Mouse (Mus musculus): ENCODE results near the gene Adam17. TPM values are rescaled to one million over a fixed set of nuclear protein-coding genes. Genes with fewer than 3 reads are reported as not detected.

Adam17 gene
- polyA plus RNA-seq, 1 experiment from 2014 or later: 16.3 TPM

- H3K27ac ChIP-seq (ENCODE audit: low read length): no peak overlapping the region
- H3K9ac ChIP-seq (ENCODE audit: low read depth, low read length): no peak overlapping the region
- H3K9me3 ChIP-seq (replicated peaks; ENCODE audit: control insufficient read depth, low read length): no peaks in the 10 kb centered on the region
- 52% methylated on average over 10 of the region's 10 CpGs for WGBS (ENCODE audit: insufficient replicate concordance)
- peak; percentile 76 for ATAC-seq (ENCODE audit: low read depth)
- H3K27me3 ChIP-seq (ENCODE audit: control insufficient read depth, insufficient read depth, low read depth, low read length): no peaks in the 10 kb centered on the region
- H3K36me3 ChIP-seq (ENCODE audit: control insufficient read depth, insufficient read depth): no peaks in the 10 kb centered on the region; the same call in 1 of the 2 replicates
- H3K4me2 ChIP-seq (ENCODE audit: low read depth, low read length): no peak overlapping the region
- H3K4me1 ChIP-seq (ENCODE audit: control insufficient read depth, low read depth, low read length): peaks cover 7% of the 10 kb centered on the region
- no peak overlapping the region for H3K4me3 ChIP-seq (ENCODE audit: low read depth, low read length)
These were observed 8.6 kb downstream of the Adam17 start for GRCm38 (mm10) chr12:21364624-21365435.

GRCm38 (mm10) chr12:21363195-21363594, 10.2 kb downstream of the Adam17 start:
- ATAC-seq (ENCODE audit: low read depth): no peak

GRCm38 (mm10) chr12:21362686-21363085, 10.7 kb downstream of the Adam17 start:
- no peaks in the 10 kb centered on the region for H3K9me3 ChIP-seq (replicated peaks; ENCODE audit: control insufficient read depth, low read length)
- no peak overlapping the region for H3K4me2 ChIP-seq (ENCODE audit: low read depth, low read length)
- 57% methylated on average over 2 of the region's 2 CpGs for WGBS (ENCODE audit: insufficient replicate concordance)
- no peak overlapping the region for H3K4me3 ChIP-seq (ENCODE audit: low read depth, low read length)
- H3K36me3 ChIP-seq (ENCODE audit: control insufficient read depth, insufficient read depth): no peaks in the 10 kb centered on the region; the same call in 1 of the 2 replicates
- ATAC-seq (ENCODE audit: low read depth): no peak
- H3K27me3 ChIP-seq (ENCODE audit: control insufficient read depth, insufficient read depth, low read depth, low read length): no peaks in the 10 kb centered on the region
- H3K27ac ChIP-seq (ENCODE audit: low read length): no peak overlapping the region
- H3K9ac ChIP-seq (ENCODE audit: low read depth, low read length): no peak overlapping the region
- H3K4me1 ChIP-seq (ENCODE audit: control insufficient read depth, low read depth, low read length): peaks cover 7% of the 10 kb centered on the region

More at GRCm38 (mm10) chr12:21363195-21363594, 10.2 kb downstream of the Adam17 start:
- peaks cover 7% of the 10 kb centered on the region for H3K4me1 ChIP-seq (ENCODE audit: control insufficient read depth, low read depth, low read length)
- H3K9ac ChIP-seq (ENCODE audit: low read depth, low read length): no peak overlapping the region
- H3K36me3 ChIP-seq (ENCODE audit: control insufficient read depth, insufficient read depth): no peaks in the 10 kb centered on the region; the same call in 1 of the 2 replicates
- no peak overlapping the region for H3K4me2 ChIP-seq (ENCODE audit: low read depth, low read length)
- H3K4me3 ChIP-seq (ENCODE audit: low read depth, low read length): no peak overlapping the region
- 88% methylated on average over 3 of the region's 3 CpGs for WGBS (ENCODE audit: insufficient replicate concordance)
- no peak overlapping the region for H3K27ac ChIP-seq (ENCODE audit: low read length)
- H3K27me3 ChIP-seq (ENCODE audit: control insufficient read depth, insufficient read depth, low read depth, low read length): no peaks in the 10 kb centered on the region
- no peaks in the 10 kb centered on the region for H3K9me3 ChIP-seq (replicated peaks; ENCODE audit: control insufficient read depth, low read length)

GRCm38 (mm10) chr12:21353681-21354080, 19.8 kb downstream of the Adam17 start:
- no peaks in the 10 kb centered on the region for H3K27me3 ChIP-seq (ENCODE audit: control insufficient read depth, insufficient read depth, low read depth, low read length)
- no peak overlapping the region for H3K27ac ChIP-seq (ENCODE audit: low read length)
- 90% methylated on average over 8 of the region's 8 CpGs for WGBS (ENCODE audit: insufficient replicate concordance)
- no peak overlapping the region for H3K9ac ChIP-seq (ENCODE audit: low read depth, low read length)
- no peak for ATAC-seq (ENCODE audit: low read depth)
- peaks cover 3% of the 10 kb centered on the region; the same call in 1 of the 2 replicates for H3K9me3 ChIP-seq (replicated peaks; ENCODE audit: control insufficient read depth, low read length)
- no peaks in the 10 kb centered on the region for H3K4me1 ChIP-seq (ENCODE audit: control insufficient read depth, low read depth, low read length)
- peaks cover 30% of the 10 kb centered on the region for H3K36me3 ChIP-seq (ENCODE audit: control insufficient read depth, insufficient read depth)
- no peak overlapping the region for H3K4me3 ChIP-seq (ENCODE audit: low read depth, low read length)
- no peak overlapping the region for H3K4me2 ChIP-seq (ENCODE audit: low read depth, low read length)

GRCm38 (mm10) chr12:21350113-21350876, 23.1 kb downstream of the Adam17 start:
- no peaks in the 10 kb centered on the region for H3K27me3 ChIP-seq (ENCODE audit: control insufficient read depth, insufficient read depth, low read depth, low read length)
- peaks cover 3% of the 10 kb centered on the region; the same call in 1 of the 2 replicates for H3K9me3 ChIP-seq (replicated peaks; ENCODE audit: control insufficient read depth, low read length)
- no peak for ATAC-seq (ENCODE audit: low read depth)
- no peak overlapping the region for H3K9ac ChIP-seq (ENCODE audit: low read depth, low read length)
- 82% methylated on average over 7 of the region's 7 CpGs for WGBS (ENCODE audit: insufficient replicate concordance)
- peaks cover 38% of the 10 kb centered on the region for H3K36me3 ChIP-seq (ENCODE audit: control insufficient read depth, insufficient read depth)
- no peak overlapping the region for H3K4me2 ChIP-seq (ENCODE audit: low read depth, low read length)
- no peak overlapping the region for H3K27ac ChIP-seq (ENCODE audit: low read length)
- H3K4me1 ChIP-seq (ENCODE audit: control insufficient read depth, low read depth, low read length): no peaks in the 10 kb centered on the region
- no peak overlapping the region for H3K4me3 ChIP-seq (ENCODE audit: low read depth, low read length)

- H3K4me1 ChIP-seq (ENCODE audit: control insufficient read depth, low read depth, low read length): no peaks in the 10 kb centered on the region
- no peak overlapping the region for H3K4me3 ChIP-seq (ENCODE audit: low read depth, low read length)
- H3K9ac ChIP-seq (ENCODE audit: low read depth, low read length): no peak overlapping the region
- no peaks in the 10 kb centered on the region for H3K27me3 ChIP-seq (ENCODE audit: control insufficient read depth, insufficient read depth, low read depth, low read length)
- peaks cover 22% of the 10 kb centered on the region for H3K36me3 ChIP-seq (ENCODE audit: control insufficient read depth, insufficient read depth)
- 79% methylated on average over 7 of the region's 7 CpGs for WGBS (ENCODE audit: insufficient replicate concordance)
- no peaks in the 10 kb centered on the region; the same call in 1 of the 2 replicates for H3K9me3 ChIP-seq (replicated peaks; ENCODE audit: control insufficient read depth, low read length)
- ATAC-seq (ENCODE audit: low read depth): no peak
- no peak overlapping the region for H3K4me2 ChIP-seq (ENCODE audit: low read depth, low read length)
- H3K27ac ChIP-seq (ENCODE audit: low read length): no peak overlapping the region
These were observed 26.5 kb downstream of the Adam17 start for GRCm38 (mm10) chr12:21346972-21347371.

- 87% methylated on average over 5 of the region's 5 CpGs for WGBS (ENCODE audit: insufficient replicate concordance)
- H3K4me1 ChIP-seq (ENCODE audit: control insufficient read depth, low read depth, low read length): no peaks in the 10 kb centered on the region
- H3K9me3 ChIP-seq (replicated peaks; ENCODE audit: control insufficient read depth, low read length): no peaks in the 10 kb centered on the region
- no peak overlapping the region for H3K4me3 ChIP-seq (ENCODE audit: low read depth, low read length)
- no peaks in the 10 kb centered on the region for H3K27me3 ChIP-seq (ENCODE audit: control insufficient read depth, insufficient read depth, low read depth, low read length)
- ATAC-seq (ENCODE audit: low read depth): no peak
- H3K4me2 ChIP-seq (ENCODE audit: low read depth, low read length): no peak overlapping the region
- H3K9ac ChIP-seq (ENCODE audit: low read depth, low read length): no peak overlapping the region
- peaks cover 22% of the 10 kb centered on the region for H3K36me3 ChIP-seq (ENCODE audit: control insufficient read depth, insufficient read depth)
- H3K27ac ChIP-seq (ENCODE audit: low read length): no peak overlapping the region
These were observed 32.8 kb downstream of the Adam17 start for GRCm38 (mm10) chr12:21340674-21341073.

GRCm38 (mm10) chr12:21337171-21337570, 36.3 kb downstream of the Adam17 start:
- no peaks in the 10 kb centered on the region for H3K4me1 ChIP-seq (ENCODE audit: control insufficient read depth, low read depth, low read length)
- no peaks in the 10 kb centered on the region for H3K27me3 ChIP-seq (ENCODE audit: control insufficient read depth, insufficient read depth, low read depth, low read length)
- WGBS (ENCODE audit: insufficient replicate concordance): 81% methylated on average over 5 of the region's 5 CpGs

GRCm38 (mm10) chr12:21335869-21336268, 37.6 kb downstream of the Adam17 start:
- no peak overlapping the region for H3K9ac ChIP-seq (ENCODE audit: low read depth, low read length)
- WGBS (ENCODE audit: insufficient replicate concordance): 71% methylated on average over 7 of the region's 7 CpGs
- no peak overlapping the region for H3K4me3 ChIP-seq (ENCODE audit: low read depth, low read length)
- ATAC-seq (ENCODE audit: low read depth): no peak
- peaks cover 25% of the 10 kb centered on the region for H3K36me3 ChIP-seq (ENCODE audit: control insufficient read depth, insufficient read depth)
- no peaks in the 10 kb centered on the region for H3K27me3 ChIP-seq (ENCODE audit: control insufficient read depth, insufficient read depth, low read depth, low read length)
- no peak overlapping the region for H3K27ac ChIP-seq (ENCODE audit: low read length)
- no peaks in the 10 kb centered on the region for H3K4me1 ChIP-seq (ENCODE audit: control insufficient read depth, low read depth, low read length)
- no peak overlapping the region for H3K4me2 ChIP-seq (ENCODE audit: low read depth, low read length)
- no peaks in the 10 kb centered on the region for H3K9me3 ChIP-seq (replicated peaks; ENCODE audit: control insufficient read depth, low read length)

More at GRCm38 (mm10) chr12:21337171-21337570, 36.3 kb downstream of the Adam17 start:
- Histone ChIP-seq H3K9me3 (replicated peaks; ENCODE audit: control insufficient read depth, low read length) (no peaks in the 10 kb centered on the region), H3K9ac (ENCODE audit: low read depth, low read length) (no peak overlapping the region), H3K27ac (ENCODE audit: low read length) (no peak overlapping the region), H3K4me3 (ENCODE audit: low read depth, low read length) (no peak overlapping the region), H3K36me3 (ENCODE audit: control insufficient read depth, insufficient read depth) (peaks cover 25% of the 10 kb centered on the region), H3K4me2 (ENCODE audit: low read depth, low read length) (no peak overlapping the region)
- no peak for ATAC-seq (ENCODE audit: low read depth)
